Mouse (Mus musculus) ES-Bruce4 (cell line): Measurements from ENCODE around the gene Znrf1.

Experiments used
- CTCF ChIP-seq: IDR thresholded peaks from one replicate; pipeline ENCODE4 v1.8.1; 2011; ENCODE audit warnings: low read depth, low read length
- EP300 ChIP-seq: IDR thresholded peaks from 2 replicates; pipeline ENCODE4 v1.6.1; 2011; ENCODE audit warnings: low read depth, low read length; ENCODE audit not compliant: insufficient read depth
- POLR2A ChIP-seq: IDR thresholded peaks from one replicate; pipeline ENCODE4 v1.8.1; 2011; ENCODE audit warnings: low read length; ENCODE audit not compliant: insufficient read depth

DNA sequence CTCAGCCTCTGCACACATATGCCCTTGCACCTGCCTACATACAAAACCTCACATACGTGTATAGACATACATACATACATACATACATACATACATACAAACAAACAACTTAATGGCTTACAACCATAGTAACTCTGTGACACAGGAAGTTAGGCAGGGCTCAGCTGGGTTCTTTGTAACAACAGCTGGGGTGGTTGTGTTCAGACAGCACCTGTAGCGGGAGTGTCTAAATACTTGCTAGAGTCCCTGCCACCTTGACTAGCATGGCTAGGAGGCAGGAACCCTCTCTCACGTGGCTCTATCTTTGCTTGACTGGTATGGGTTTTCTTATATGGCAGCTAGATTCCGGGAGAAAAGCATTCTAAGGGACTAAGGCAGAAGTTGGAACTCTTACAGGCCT is 27.8 kb downstream of the Znrf1 start:
- TF ChIP-seq POLR2A (no peak), CTCF (no peak), EP300 (no peak)
